Comparison of ENCODE assay signal across 18 mouse cellular contexts in genomic region chr7:89984421-89984820, GRCm38 (mm10). TPM values are rescaled to one million over a fixed set of nuclear protein-coding genes. Genes with fewer than 3 reads are reported as not detected.
A peak's percentile ranks its signal among the peaks of the same experiment; 100 is the strongest.
DNase-seq lines count a peak whose midpoint lies in the region; ATAC-seq and TF ChIP-seq lines count a peak whose summit lies in the region.
"Had no signal": no experiment of that assay in that cellular context is flagged by ENCODE, and none has a peak within 500 bp of the region (broad histone marks: within the 10 kb centered on the region; RNA-seq: fewer than 3 reads in every experiment).

No protein-coding gene starts in this region.

- H3K9me3 ChIP-seq in heart, postnatal 0 days (replicated peaks; ENCODE audit: control insufficient read depth, low read length) = no peaks in the 10 kb centered on the region
- no peaks in the 10 kb centered on the region for H3K9me3 ChIP-seq in heart, embryonic 11.5 days (replicated peaks; ENCODE audit: control insufficient read depth, low read length)
- H3K9me3 ChIP-seq in embryonic facial prominence, embryonic 12.5 days = no peaks in the 10 kb centered on the region
- H3K9me3 ChIP-seq: forebrain, embryonic 12.5 days; G1E; hindbrain, embryonic 13.5 days had no signal

- H3K9ac ChIP-seq in heart, postnatal 0 days (replicated peaks; ENCODE audit: low read depth, low read length) = no peak overlapping the region
- H3K9ac ChIP-seq in heart, embryonic 11.5 days (ENCODE audit: low read depth, low read length) = no peak overlapping the region
- H3K9ac ChIP-seq in embryonic facial prominence, embryonic 12.5 days = no peak overlapping the region
- H3K9ac ChIP-seq: forebrain, embryonic 12.5 days; hindbrain, embryonic 13.5 days had no signal

- no peaks in the 10 kb centered on the region for H3K36me3 ChIP-seq in heart, postnatal 0 days (replicated peaks; ENCODE audit: control insufficient read depth, insufficient read depth, low read length)
- no peaks in the 10 kb centered on the region for H3K36me3 ChIP-seq in heart, embryonic 11.5 days (ENCODE audit: control insufficient read depth, insufficient read depth, low read length)
- H3K36me3 ChIP-seq in embryonic facial prominence, embryonic 12.5 days = no peaks in the 10 kb centered on the region
- H3K36me3 ChIP-seq: forebrain, embryonic 12.5 days; G1E; hindbrain, embryonic 13.5 days had no signal

- no peak for ATAC-seq in heart, postnatal 0 days (ENCODE audit: insufficient read depth, low read depth)
- ATAC-seq in heart, embryonic 11.5 days (replicated peaks; ENCODE audit: insufficient number of reproducible peaks, low FRiP score, low TSS enrichment) = no peak
- no peak for ATAC-seq in embryonic facial prominence, embryonic 12.5 days (ENCODE audit: insufficient number of reproducible peaks, insufficient read depth, low FRiP score, low TSS enrichment)
- ATAC-seq: hindbrain, postnatal 0 days had no signal

- peaks cover 3% of the 10 kb centered on the region; the same call in 1 of the 2 replicates for H3K4me1 ChIP-seq in heart, postnatal 0 days (ENCODE audit: control insufficient read depth, insufficient read depth)
- no peaks in the 10 kb centered on the region for H3K4me1 ChIP-seq in heart, embryonic 11.5 days (ENCODE audit: control insufficient read depth, insufficient read depth, low read length)
- no peaks in the 10 kb centered on the region; the same call in 1 of the 2 replicates for H3K4me1 ChIP-seq in embryonic facial prominence, embryonic 12.5 days

- H3K27me3 ChIP-seq in heart, postnatal 0 days (ENCODE audit: control insufficient read depth, insufficient read depth, low read length) = no peaks in the 10 kb centered on the region
- no peaks in the 10 kb centered on the region for H3K27me3 ChIP-seq in heart, embryonic 11.5 days (ENCODE audit: control insufficient read depth, insufficient read depth, low read length)
- no peaks in the 10 kb centered on the region for H3K27me3 ChIP-seq in embryonic facial prominence, embryonic 12.5 days
- H3K27me3 ChIP-seq: CH12.LX; forebrain, embryonic 12.5 days; hindbrain, embryonic 13.5 days had no signal

- H3K27ac ChIP-seq in heart, postnatal 0 days (ENCODE audit: low read depth) = no peak overlapping the region
- no peak overlapping the region for H3K27ac ChIP-seq in heart, embryonic 11.5 days (ENCODE audit: low read depth, low read length)
- H3K27ac ChIP-seq in embryonic facial prominence, embryonic 12.5 days = peak overlapping the region; percentile 9; the same call in 1 of the 2 replicates
- H3K27ac ChIP-seq: forebrain, embryonic 12.5 days; gastrocnemius, adult 2 months; hindbrain, embryonic 13.5 days; hindbrain, postnatal 0 days had no signal

- no peak overlapping the region for H3K4me3 ChIP-seq in heart, postnatal 0 days (ENCODE audit: low read depth, low read length)
- H3K4me3 ChIP-seq in heart, embryonic 11.5 days (ENCODE audit: low read depth, low read length) = no peak overlapping the region
- H3K4me3 ChIP-seq in embryonic facial prominence, embryonic 12.5 days = no peak overlapping the region
- H3K4me3 ChIP-seq: forebrain, embryonic 12.5 days; gastrocnemius, adult 2 months; hindbrain, embryonic 13.5 days had no signal

- no peak for TF ChIP-seq EP300 in heart, postnatal 0 days (IDR thresholded peaks at IDR 0.05; ENCODE audit: low read depth)

- no peak for TF ChIP-seq CTCF in heart, postnatal 0 days (IDR thresholded peaks at IDR 0.05; ENCODE audit: low read depth)

- H3K4me2 ChIP-seq in heart, postnatal 0 days (ENCODE audit: low read depth, low read length) = no peak overlapping the region
- H3K4me2 ChIP-seq in heart, embryonic 11.5 days = no peak overlapping the region
- no peak overlapping the region for H3K4me2 ChIP-seq in embryonic facial prominence, embryonic 12.5 days (replicated peaks)
- H3K4me2 ChIP-seq: forebrain, embryonic 12.5 days; hindbrain, embryonic 13.5 days had no signal

- intact Hi-C loops in left cerebral cortex, postnatal 25 days (cut with DNase I) = no loop called here

- peak; percentile 89 for DNase-seq in heart, postnatal 0 days (ENCODE audit: low spot score)
- peak; percentile 13 for DNase-seq in retina, postnatal 1 day
- no peak for DNase-seq in retina, embryonic 14.5 days (ENCODE audit: low spot score)
- no peak for DNase-seq in left cerebral cortex, postnatal 25 days (ENCODE audit: low spot score in 2 of 2)
- DNase-seq: adrenal gland, postnatal 10 days; cerebellum, adult 11 months; cerebellum, adult 9-10 months; cerebellum, postnatal 36 days; gastrocnemius, adult 2 months; gastrocnemius, postnatal 25 days; heart, postnatal 14 days had no signal

RNA-seq across cellular contexts. Expression of gene Eed, which starts 3.6 kb away (rescaled TPM):
- total RNA-seq in heart, postnatal 0 days (2014; rRNA removed; ENCODE audit: low replicate concordance) = 16.5 and 38.1 TPM in 2 replicates
- polyA plus RNA-seq in heart, postnatal 0 days (2015; fragmentation: Nextera tagmentation; extraction: Ambion mirVana) = 26.7 and 27.9 TPM in 2 replicates
- polyA plus RNA-seq in heart, embryonic 11.5 days (2014; fragmentation: Nextera tagmentation; extraction: Ambion mirVana) = 49.7 and 52.7 TPM in 2 replicates
- polyA plus RNA-seq in embryonic facial prominence, embryonic 12.5 days (2016; fragmentation: Nextera tagmentation; extraction: Ambion mirVana) = 91.2 and 95.5 TPM in 2 replicates
- total RNA-seq in left cerebral cortex, postnatal 25 days (2021) = 10 to 100 TPM; 33.2 to 37.1 TPM

RNA-seq across cellular contexts. Expression of gene Hikeshi, which starts 43.4 kb away (rescaled TPM):
- 22.6 and 120 TPM in 2 replicates for total RNA-seq in heart, postnatal 0 days (2014; rRNA removed; ENCODE audit: low replicate concordance)
- 90.9 and 103 TPM in 2 replicates for polyA plus RNA-seq in heart, postnatal 0 days (2015; fragmentation: Nextera tagmentation; extraction: Ambion mirVana)
- 116 and 122 TPM in 2 replicates for polyA plus RNA-seq in heart, embryonic 11.5 days (2014; fragmentation: Nextera tagmentation; extraction: Ambion mirVana)
- 127 and 137 TPM in 2 replicates for polyA plus RNA-seq in embryonic facial prominence, embryonic 12.5 days (2016; fragmentation: Nextera tagmentation; extraction: Ambion mirVana)
- 10 to 100 TPM; 92.6 to 97.3 TPM for total RNA-seq in left cerebral cortex, postnatal 25 days (2021)

Comparison
In these comparisons a context has a peak if more than half of its experiments do, and no peak if none do; other contexts are left out.
1. DNase-seq: peak in heart, postnatal 0 days (single experiment) and retina, postnatal 1 day (single experiment); none in retina, embryonic 14.5 days (single experiment) and left cerebral cortex, postnatal 25 days (0 of 2).